Mouse (Mus musculus) hindbrain, embryonic 12.5 days (tissue): ENCODE measurements around the gene Slc15a4. TPM values are rescaled to one million over a fixed set of nuclear protein-coding genes. Genes with fewer than 3 reads are reported as not detected.

ENCODE experiments used
- ATAC-seq: fragments of 200-750 bp; cut with Nextera tagmentation; 2 replicates; pipeline ENCODE4 v1.8.0; 2017; ENCODE audit warnings: moderate TSS enrichment; ENCODE audit not compliant: low FRiP score
- H3K27ac ChIP-seq: fragments of 300-500 bp; sonication (generic); 2 replicates; pipeline ENCODE4 v1.5.1; 2016; ENCODE audit warnings: mild to moderate bottlenecking
- H3K27me3 ChIP-seq: fragments of 300-500 bp; sonication (generic); 2 replicates; pipeline ENCODE4 v1.6.1; 2016; ENCODE audit warnings: mild to moderate bottlenecking
- H3K36me3 ChIP-seq: fragments of 300-500 bp; sonication (generic); 2 replicates; pipeline ENCODE4 v1.6.1; 2016; ENCODE audit warnings: mild to moderate bottlenecking
- H3K4me1 ChIP-seq: fragments of 300-500 bp; sonication (generic); 2 replicates; pipeline ENCODE4 v1.6.1; 2016
- H3K4me2 ChIP-seq: fragments of 300-500 bp; sonication (generic); replicated peaks from 2 replicates; pipeline ENCODE4 v1.6.1; 2016; ENCODE audit warnings: mild to moderate bottlenecking
- H3K4me3 ChIP-seq: fragments of 300-500 bp; sonication (generic); 2 replicates; pipeline ENCODE4 v1.5.1; 2016; ENCODE audit warnings: mild to moderate bottlenecking
- H3K9ac ChIP-seq: fragments of 300-500 bp; sonication (generic); 2 replicates; pipeline ENCODE4 v1.6.1; 2016; ENCODE audit warnings: mild to moderate bottlenecking, moderate library complexity
- H3K9me3 ChIP-seq: fragments of 300-500 bp; sonication (generic); replicated peaks from 2 replicates; pipeline ENCODE4 v1.6.1; 2016; ENCODE audit warnings: mild to moderate bottlenecking
- WGBS: fragments of 180-500 bp; shearing (Covaris S2); methylation state at CpG from one replicate; pipeline ENCODE4 v1.1.7; 2016; 5-methylcytosine and 5-hydroxymethylcytosine counted together
- polyA plus RNA-seq: library from polyadenylated mRNA; unstranded; fragments of >200 nt; fragmentation: Nextera tagmentation; extraction: Ambion mirVana; gene quantifications from 2 replicates; pipeline ENCODE4 v1.2.1, GENCODE M21; 2016

Slc15a4 gene
- polyA plus RNA-seq, 1 experiment from 2014 or later = 28.5 TPM

- H3K4me2 ChIP-seq = no peak overlapping the region
- H3K36me3 ChIP-seq = peaks cover 53% of the 10 kb centered on the region
- WGBS = 66% methylated on average over 5 of the region's 5 CpGs
- H3K27ac ChIP-seq = no peak overlapping the region
- no peak for ATAC-seq
- no peak overlapping the region for H3K4me3 ChIP-seq
- H3K9ac ChIP-seq = no peak overlapping the region
- no peaks in the 10 kb centered on the region for H3K4me1 ChIP-seq
- H3K9me3 ChIP-seq = no peaks in the 10 kb centered on the region
- no peaks in the 10 kb centered on the region for H3K27me3 ChIP-seq
Measured at GRCm38 (mm10) chr5:127592406-127592805, 40.3 kb downstream of the Slc15a4 start.

GRCm38 (mm10) chr5:127587854-127588253 lies 44.8 kb downstream of the Slc15a4 start:
- Histone ChIP-seq H3K27me3 (no peaks in the 10 kb centered on the region), H3K4me1 (no peaks in the 10 kb centered on the region), H3K36me3 (peaks cover 8% of the 10 kb centered on the region; the same call in 1 of the 2 replicates), H3K4me3 (no peak overlapping the region), H3K9ac (no peak overlapping the region), H3K4me2 (no peak overlapping the region), H3K27ac (no peak overlapping the region), H3K9me3 (no peaks in the 10 kb centered on the region)
- WGBS = 74% methylated on average over 6 of the region's 6 CpGs
- ATAC-seq = no peak

- H3K36me3 ChIP-seq = no peaks in the 10 kb centered on the region
- no peak for ATAC-seq
- WGBS = 91% methylated on average over 8 of the region's 8 CpGs
Measured at GRCm38 (mm10) chr5:127583658-127584057, 49.0 kb downstream of the Slc15a4 start.

GRCm38 (mm10) chr5:127577419-127577818 lies 55.3 kb downstream of the Slc15a4 start:
- no peaks in the 10 kb centered on the region for H3K27me3 ChIP-seq
- ATAC-seq = no peak
- H3K36me3 ChIP-seq = no peaks in the 10 kb centered on the region
- no peaks in the 10 kb centered on the region for H3K4me1 ChIP-seq
- no peak overlapping the region for H3K4me2 ChIP-seq
- 62% methylated on average over 8 of the region's 8 CpGs for WGBS
- no peak overlapping the region for H3K9ac ChIP-seq
- H3K27ac ChIP-seq = no peak overlapping the region
- no peak overlapping the region for H3K4me3 ChIP-seq
- H3K9me3 ChIP-seq = no peaks in the 10 kb centered on the region

More at GRCm38 (mm10) chr5:127583658-127584057, 49.0 kb downstream of the Slc15a4 start:
- no peaks in the 10 kb centered on the region for H3K27me3 ChIP-seq
- H3K9ac ChIP-seq = no peak overlapping the region
- no peaks in the 10 kb centered on the region for H3K9me3 ChIP-seq
- H3K4me2 ChIP-seq = no peak overlapping the region
- H3K4me3 ChIP-seq = no peak overlapping the region
- no peaks in the 10 kb centered on the region for H3K4me1 ChIP-seq
- H3K27ac ChIP-seq = no peak overlapping the region

GRCm38 (mm10) chr5:127567165-127567741 lies 65.4 kb downstream of the Slc15a4 start:
- Histone ChIP-seq H3K4me2 (no peak overlapping the region), H3K27ac (no peak overlapping the region), H3K9ac (no peak overlapping the region), H3K4me1 (no peaks in the 10 kb centered on the region), H3K9me3 (no peaks in the 10 kb centered on the region), H3K27me3 (no peaks in the 10 kb centered on the region), H3K36me3 (no peaks in the 10 kb centered on the region), H3K4me3 (no peak overlapping the region)
- WGBS = 66% methylated on average over 6 of the region's 6 CpGs
- ATAC-seq = no peak

- no peak overlapping the region for H3K27ac ChIP-seq
- H3K4me3 ChIP-seq = no peak overlapping the region
- ATAC-seq = no peak
- H3K27me3 ChIP-seq = no peaks in the 10 kb centered on the region
- WGBS = 80% methylated on average over 3 of the region's 3 CpGs
- no peaks in the 10 kb centered on the region for H3K4me1 ChIP-seq
- H3K4me2 ChIP-seq = no peak overlapping the region
- no peaks in the 10 kb centered on the region for H3K36me3 ChIP-seq
- no peak overlapping the region for H3K9ac ChIP-seq
- H3K9me3 ChIP-seq = no peaks in the 10 kb centered on the region
Measured at GRCm38 (mm10) chr5:127561086-127561485, 71.6 kb downstream of the Slc15a4 start.

- H3K4me2 ChIP-seq = no peak overlapping the region
- no peak for ATAC-seq
- no peak overlapping the region for H3K27ac ChIP-seq
- H3K9me3 ChIP-seq = no peaks in the 10 kb centered on the region
- no peaks in the 10 kb centered on the region for H3K4me1 ChIP-seq
- no peaks in the 10 kb centered on the region for H3K36me3 ChIP-seq
- no peaks in the 10 kb centered on the region for H3K27me3 ChIP-seq
- WGBS = 69% methylated on average over 2 of the region's 2 CpGs
- H3K9ac ChIP-seq = no peak overlapping the region
- no peak overlapping the region for H3K4me3 ChIP-seq
Measured at GRCm38 (mm10) chr5:127548136-127548535, 84.6 kb downstream of the Slc15a4 start.

GRCm38 (mm10) chr5:127546585-127546991 lies 86.1 kb downstream of the Slc15a4 start:
- Histone ChIP-seq H3K27me3 (no peaks in the 10 kb centered on the region), H3K9me3 (no peaks in the 10 kb centered on the region), H3K27ac (no peak overlapping the region), H3K4me2 (no peak overlapping the region), H3K4me3 (no peak overlapping the region), H3K36me3 (no peaks in the 10 kb centered on the region), H3K4me1 (no peaks in the 10 kb centered on the region), H3K9ac (no peak overlapping the region)
- WGBS = 92% methylated on average over 5 of the region's 5 CpGs
- ATAC-seq = no peak

Other genes starting within 250 kb of the Slc15a4 start
- gene Glt1d1, start 635 bp downstream of the Slc15a4 start, polyA plus RNA-seq = 1.0 and 1.7 TPM in 2 replicates